In the genomic region with DNA sequence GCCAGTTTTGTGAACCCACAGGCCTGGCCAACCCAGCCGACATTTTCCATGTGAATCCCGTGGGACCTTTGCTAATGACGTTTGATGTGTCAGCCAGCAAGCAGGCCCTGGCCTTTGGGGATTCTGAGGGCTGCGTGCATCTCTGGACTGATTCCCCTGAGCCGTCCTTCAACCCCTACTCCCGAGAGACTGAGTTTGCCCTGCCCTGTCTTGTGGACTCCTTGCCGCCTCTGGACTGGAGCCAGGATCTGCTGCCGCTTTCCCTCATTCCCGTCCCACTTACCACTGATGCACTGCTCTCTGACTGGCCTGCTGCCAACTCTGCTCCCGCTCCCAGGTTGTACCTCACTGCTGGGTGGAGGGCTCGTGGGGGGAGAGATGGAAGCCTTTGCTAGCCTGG, we compare ENCODE assay signal across 8 mouse cellular contexts. TPM values are rescaled to one million over a fixed set of nuclear protein-coding genes. Genes with fewer than 3 reads are reported as not detected.
DNase-seq lines count a peak whose midpoint lies in the region.

No protein-coding gene starts in this region.

- DNase-seq in gastrocnemius, postnatal 10 days, result peak; percentile 31
- no peak for DNase-seq in gastrocnemius, adult 18-20 months (ENCODE audit: low spot score)
- DNase-seq in testis, postnatal 10 days (ENCODE audit: low spot score), result peak; percentile 78
- no peak for DNase-seq in testis, postnatal 14 days (ENCODE audit: low spot score)
- DNase-seq in kidney, postnatal 25 days, result peak; percentile 71 to 84
- DNase-seq in spleen, postnatal 10 days (ENCODE audit: low spot score in 2 of 2), result no peak
- DNase-seq in spleen, postnatal 14 days (ENCODE audit: low spot score in 2 of 2), result no peak
- no peak for DNase-seq in urinary bladder, adult 18-20 months (ENCODE audit: low spot score in 2 of 2)

RNA-seq across cellular contexts. Expression of a gene that starts 7.0 kb away (rescaled TPM):
- total RNA-seq in gastrocnemius, postnatal 10 days (2021), result 10 to 100 TPM in 1 of 2 experiments, 1 to 10 TPM in 1; 10.0 to 13.9 TPM
- total RNA-seq in gastrocnemius, adult 18-20 months (2021), result 1 to 10 TPM; 3.3 to 3.7 TPM

RNA-seq across cellular contexts. Expression of a gene that starts 11.6 kb away (rescaled TPM):
- not detected for total RNA-seq in gastrocnemius, postnatal 10 days (2021)
- not detected for total RNA-seq in gastrocnemius, adult 18-20 months (2021)

RNA-seq across cellular contexts. Expression of a gene that starts 12.1 kb away (rescaled TPM):
- total RNA-seq in gastrocnemius, postnatal 10 days (2021), result 10 to 100 TPM; 62.5 to 71.7 TPM
- total RNA-seq in gastrocnemius, adult 18-20 months (2021), result 10 to 100 TPM; 46.4 to 48.3 TPM

RNA-seq across cellular contexts. Expression of a gene that starts 27.4 kb away (rescaled TPM):
- total RNA-seq in gastrocnemius, postnatal 10 days (2021), result 100 to 1,000 TPM; 483 to 549 TPM
- total RNA-seq in gastrocnemius, adult 18-20 months (2021), result 100 to 1,000 TPM; 561 to 590 TPM

RNA-seq across cellular contexts. Expression of a gene that starts 39.8 kb away (rescaled TPM):
- 1 to 10 TPM; 5.9 to 7.6 TPM for total RNA-seq in gastrocnemius, postnatal 10 days (2021)
- 1 to 10 TPM; 2.7 to 5.2 TPM for total RNA-seq in gastrocnemius, adult 18-20 months (2021)

Comparison
In these comparisons a context has a peak if more than half of its experiments do, and no peak if none do; other contexts are left out.
1. DNase-seq: peak in gastrocnemius, postnatal 10 days (single experiment), testis, postnatal 10 days (single experiment) and kidney, postnatal 25 days (2 of 2); none in gastrocnemius, adult 18-20 months (single experiment), testis, postnatal 14 days (single experiment), spleen, postnatal 10 days (0 of 2), spleen, postnatal 14 days (0 of 2) and urinary bladder, adult 18-20 months (0 of 2).